Mouse (Mus musculus) heart, postnatal 0 days (tissue): ENCODE measurements at regions not wholly inside any gene's neighbourhood (a gene's known extent, or its start where the extent isn't known, plus 50 kb on each side); places are given as distances from the start of the nearest gene placed in this dataset.

Source experiments
- CTCF ChIP-seq: IDR thresholded peaks from 2 replicates; pipeline ENCODE4 v1.5.1; 2016; ENCODE audit warnings: antibody characterized with exemption, control low read depth, low read depth
- EP300 ChIP-seq: IDR thresholded peaks from 2 replicates; pipeline ENCODE4 v1.6.1; 2016; ENCODE audit warnings: antibody characterized with exemption, low read depth

GRCm38 (mm10) chr13:112071209-112071955 lies 216.9 kb upstream of the Ankrd55 start:
- no peak for TF ChIP-seq CTCF
- no peak for TF ChIP-seq EP300
